Mouse (Mus musculus): ENCODE results near the gene Arap1.

GRCm38 (mm10) chr7:101457283-101457682, 109.4 kb downstream of the Arap1 start:
- TF ChIP-seq CTCF (IDR thresholded peaks at IDR 0.05; ENCODE audit: extremely low read depth, insufficient read depth, low read length) = no peak
- TF ChIP-seq POLR2A (IDR thresholded peaks at IDR 0.05; ENCODE audit: extremely low read depth, insufficient read depth, low read length) = peak; percentile 41; the same call in 1 of the 2 replicates
